Mouse (Mus musculus): ENCODE results near the gene Gucy2g. TPM values are rescaled to one million over a fixed set of nuclear protein-coding genes. Genes with fewer than 3 reads are reported as not detected.

The Gucy2g gene
- total and polyA plus RNA-seq, 3 experiments: not detected

GRCm38 (mm10) chr19:55180433-55180832, 60.6 kb downstream of the Gucy2g start, which contains the start of gene Tectb:
Gene Tectb, plus strand, starts transcription at chr19:55180733.
- DNase-seq (ENCODE audit: extremely low read depth): no peak
- H3K36me3 ChIP-seq (replicated peaks in 1 of 2; ENCODE audit: control insufficient read depth in 1 of 2, insufficient read depth in 1 of 2, low read length in 1 of 2): no peaks in the 10 kb centered on the region
- no peaks in the 10 kb centered on the region for H3K4me1 ChIP-seq (ENCODE audit: control insufficient read depth in 1 of 2, insufficient read depth in 2 of 2)
- H3K27ac ChIP-seq (ENCODE audit: insufficient read depth, low read depth): no peak within 1 kb of the TSS
- H3K9me3 ChIP-seq (replicated peaks; ENCODE audit: low read length): no peaks in the 10 kb centered on the region
- TF ChIP-seq ZMIZ1 (IDR thresholded peaks at IDR 0.05; ENCODE audit: low read depth, low read length) (no peak), UBTF (IDR thresholded peaks at IDR 0.05; ENCODE audit: low read depth, low read length) (no peak), CHD1 (IDR thresholded peaks at IDR 0.05; ENCODE audit: low read depth, low read length) (no peak), USF1 (IDR thresholded peaks at IDR 0.05; ENCODE audit: low read depth, low read length) (no peak)
- no peak within 1 kb of the TSS for H3K4me3 ChIP-seq (replicated peaks in 1 of 3; ENCODE audit: low read depth in 2 of 3, low read length in 2 of 3, poor library complexity in 1 of 3)
- H3K9ac ChIP-seq (ENCODE audit: insufficient read depth, low read depth): no peak within 1 kb of the TSS
- no peak within 1 kb of the TSS for H3K4me2 ChIP-seq (ENCODE audit: insufficient read depth, low read depth, poor library complexity, severe bottlenecking)
- in situ Hi-C loops (cut with MboI; ENCODE audit: low pct_ligation_motif_present, low pct_unique_long_range_greater_than_20kb, low sequenced_read_pairs) (no loop called here), dilution Hi-C loops (cut with MboI; ENCODE audit: extremely low pct_ligation_motif_present, extremely low pct_unique_long_range_greater_than_20kb, low sequenced_read_pairs) (no loop called here)
- H3K27me3 ChIP-seq (replicated peaks): peaks cover 2% of the 10 kb centered on the region
- H3K79me2 ChIP-seq (replicated peaks; ENCODE audit: control insufficient read depth, extremely low read depth, insufficient read depth, poor library complexity, severe bottlenecking): no peaks in the 10 kb centered on the region

- H3K27ac ChIP-seq (ENCODE audit: insufficient read depth, low read depth): no peak overlapping the region
- H3K9me3 ChIP-seq (replicated peaks; ENCODE audit: low read length): no peaks in the 10 kb centered on the region
- in situ Hi-C loops (cut with MboI; ENCODE audit: low pct_ligation_motif_present, low pct_unique_long_range_greater_than_20kb, low sequenced_read_pairs) (no loop called here), dilution Hi-C loops (cut with MboI; ENCODE audit: extremely low pct_ligation_motif_present, extremely low pct_unique_long_range_greater_than_20kb, low sequenced_read_pairs) (no loop called here)
- no peaks in the 10 kb centered on the region for H3K79me2 ChIP-seq (replicated peaks; ENCODE audit: control insufficient read depth, extremely low read depth, insufficient read depth, poor library complexity, severe bottlenecking)
- no peaks in the 10 kb centered on the region for H3K36me3 ChIP-seq (replicated peaks in 1 of 2; ENCODE audit: control insufficient read depth in 1 of 2, insufficient read depth in 1 of 2, low read length in 1 of 2)
- no peaks in the 10 kb centered on the region for H3K4me1 ChIP-seq (ENCODE audit: control insufficient read depth in 1 of 2, insufficient read depth in 2 of 2)
- no peak overlapping the region for H3K9ac ChIP-seq (ENCODE audit: insufficient read depth, low read depth)
- no peaks in the 10 kb centered on the region for H3K27me3 ChIP-seq (replicated peaks)
- H3K4me2 ChIP-seq (ENCODE audit: insufficient read depth, low read depth, poor library complexity, severe bottlenecking): no peak overlapping the region
- no peak overlapping the region for H3K4me3 ChIP-seq (replicated peaks in 1 of 3; ENCODE audit: low read depth in 2 of 3, low read length in 2 of 3, poor library complexity in 1 of 3)
- no peak for DNase-seq (ENCODE audit: extremely low read depth)
- no peak for TF ChIP-seq ZMIZ1 (IDR thresholded peaks at IDR 0.05; ENCODE audit: low read depth, low read length)
- TF ChIP-seq ZNF384 (IDR thresholded peaks at IDR 0.05; ENCODE audit: low read depth, low read length): no peak
- no peak for TF ChIP-seq NELFE (IDR thresholded peaks at IDR 0.05; ENCODE audit: low read depth, low read length)
- no peak for TF ChIP-seq JUN (IDR thresholded peaks at IDR 0.05; ENCODE audit: insufficient read depth, low read depth, low read length)
- no peak for TF ChIP-seq BHLHE40 (IDR thresholded peaks at IDR 0.05; ENCODE audit: low read depth, low read length)
- TF ChIP-seq CHD1 (IDR thresholded peaks at IDR 0.05; ENCODE audit: low read depth, low read length): no peak
- no peak for TF ChIP-seq IRF4 (IDR thresholded peaks at IDR 0.05; ENCODE audit: low read depth, low read length)
- no peak for TF ChIP-seq MAZ (IDR thresholded peaks at IDR 0.05; ENCODE audit: low read depth, low read length)
- no peak for TF ChIP-seq MYC (IDR thresholded peaks at IDR 0.05; ENCODE audit: low read depth, low read length)
- TF ChIP-seq MAX (IDR thresholded peaks at IDR 0.05; ENCODE audit: low read length): no peak
- TF ChIP-seq CHD2 (IDR thresholded peaks at IDR 0.05; ENCODE audit: low read length): no peak
- no peak for TF ChIP-seq NRF1 (IDR thresholded peaks at IDR 0.05; ENCODE audit: low read depth, low read length)
- TF ChIP-seq ETS1 (conservative IDR thresholded peaks at IDR 0.05; ENCODE audit: low read depth, low read length): no peak
- no peak for TF ChIP-seq RAD21 (IDR thresholded peaks at IDR 0.05; ENCODE audit: low read depth, low read length)
- no peak for TF ChIP-seq POLR2A (IDR thresholded peaks at IDR 0.05; ENCODE audit: low read depth, low read length)
- TF ChIP-seq JUND (conservative IDR thresholded peaks at IDR 0.05; ENCODE audit: low read depth, low read length): no peak
Observed at GRCm38 (mm10) chr19:55177143-55177542, 63.9 kb downstream of the Gucy2g start.

Data from CH12.LX (cell line).